Mouse (Mus musculus) forebrain, embryonic 15.5 days (tissue): ENCODE data around the gene Ptprm. TPM values are rescaled to one million over a fixed set of nuclear protein-coding genes. Genes with fewer than 3 reads are reported as not detected.

ENCODE experiments used
- ATAC-seq: fragments of 200-750 bp; cut with Nextera tagmentation; replicated peaks from 2 replicates; pipeline ENCODE4 v1.8.0; 2017; ENCODE audit warnings: mild to moderate bottlenecking, moderate TSS enrichment, moderate library complexity
- H3K27ac ChIP-seq: fragments of 300-500 bp; sonication (generic); replicated peaks from 2 replicates; pipeline ENCODE4 v1.5.1; 2015; ENCODE audit warnings: mild to moderate bottlenecking, inconsistent platforms
- H3K27me3 ChIP-seq: fragments of 300-500 bp; sonication (generic); 2 replicates; pipeline ENCODE4 v1.6.1; 2015; ENCODE audit warnings: inconsistent platforms
- H3K36me3 ChIP-seq: fragments of 300-500 bp; sonication (generic); 2 replicates; pipeline ENCODE4 v1.6.1; 2015; ENCODE audit warnings: mild to moderate bottlenecking, inconsistent platforms
- H3K4me1 ChIP-seq: fragments of 300-500 bp; sonication (generic); 2 replicates; pipeline ENCODE4 v1.6.1; 2015; ENCODE audit warnings: inconsistent platforms
- H3K4me2 ChIP-seq: fragments of 300-500 bp; sonication (generic); replicated peaks from 2 replicates; pipeline ENCODE4 v1.6.1; 2015; ENCODE audit warnings: mild to moderate bottlenecking, inconsistent platforms
- H3K4me3 ChIP-seq: fragments of 300-500 bp; sonication (generic); 2 replicates; pipeline ENCODE4 v1.5.1; 2015; ENCODE audit warnings: mild to moderate bottlenecking, inconsistent platforms
- H3K9ac ChIP-seq: fragments of 300-500 bp; sonication (generic); replicated peaks from 2 replicates; pipeline ENCODE4 v1.6.1; 2015; ENCODE audit warnings: mild to moderate bottlenecking, inconsistent platforms
- H3K9me3 ChIP-seq: fragments of 300-500 bp; sonication (generic); 2 replicates; pipeline ENCODE4 v1.6.1; 2016; ENCODE audit warnings: inconsistent platforms
- WGBS: fragments of 180-500 bp; shearing (Covaris S2); methylation state at CpG from one replicate; pipeline ENCODE4 v1.1.7; 2015; ENCODE audit warnings: mixed read lengths; 5-methylcytosine and 5-hydroxymethylcytosine counted together
- polyA plus RNA-seq: library from polyadenylated mRNA; unstranded; fragments of >200 nt; fragmentation: Nextera tagmentation; extraction: Ambion mirVana; gene quantifications from 2 replicates; pipeline ENCODE4 v1.2.1, GENCODE M21; 2015

Ptprm gene
- polyA plus RNA-seq, 1 experiment from 2014 or later, result 10.7 TPM

DNA sequence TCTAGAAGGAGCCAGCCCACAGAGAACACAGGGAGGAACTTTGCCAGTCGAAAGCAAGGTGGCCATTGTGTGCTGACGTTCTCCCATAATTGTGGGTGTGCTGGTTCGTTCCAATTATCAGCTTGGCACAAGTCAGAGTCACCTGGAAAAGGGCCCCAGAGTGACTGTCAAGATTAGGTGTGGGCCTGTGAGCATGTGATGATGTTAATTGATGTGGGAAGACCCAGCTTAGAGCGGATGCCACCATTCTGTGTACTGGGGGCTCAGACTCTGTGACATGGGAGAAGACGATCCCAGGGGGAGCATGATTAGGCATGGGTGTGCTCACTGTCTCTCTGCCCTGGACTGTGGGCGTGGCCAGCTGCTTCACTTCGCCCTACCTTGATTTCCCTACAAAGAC lies 604.3 kb downstream of the Ptprm start:
- no peak for ATAC-seq
- Histone ChIP-seq H3K4me3 (no peak overlapping the region), H3K4me2 (no peak overlapping the region), H3K9ac (no peak overlapping the region), H3K4me1 (no peaks in the 10 kb centered on the region), H3K9me3 (no peaks in the 10 kb centered on the region), H3K27ac (no peak overlapping the region), H3K36me3 (no peaks in the 10 kb centered on the region), H3K27me3 (no peaks in the 10 kb centered on the region)
- 80% methylated on average over 7 of the region's 7 CpGs for WGBS

DNA sequence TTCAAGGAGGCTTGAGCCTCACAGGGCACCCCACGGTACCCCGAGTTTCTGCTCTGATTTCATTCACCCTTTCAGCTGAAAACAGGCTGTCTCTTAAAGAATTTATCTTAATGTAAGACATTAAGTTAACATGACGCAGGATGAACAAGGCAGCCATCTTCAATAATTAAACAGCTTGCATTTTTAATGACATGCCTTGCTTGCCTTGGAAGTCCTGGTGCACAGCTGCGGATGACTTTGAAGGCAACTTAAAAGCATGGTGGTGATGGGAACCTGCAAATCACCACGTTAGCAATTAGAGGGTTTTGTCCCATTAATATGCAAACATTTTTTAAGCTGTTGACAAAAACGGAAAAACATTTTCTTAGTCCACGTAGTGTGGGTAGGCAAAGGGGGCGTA lies 607.8 kb downstream of the Ptprm start:
- 75% methylated on average over 8 of the region's 8 CpGs for WGBS
- ATAC-seq, result no peak

DNA sequence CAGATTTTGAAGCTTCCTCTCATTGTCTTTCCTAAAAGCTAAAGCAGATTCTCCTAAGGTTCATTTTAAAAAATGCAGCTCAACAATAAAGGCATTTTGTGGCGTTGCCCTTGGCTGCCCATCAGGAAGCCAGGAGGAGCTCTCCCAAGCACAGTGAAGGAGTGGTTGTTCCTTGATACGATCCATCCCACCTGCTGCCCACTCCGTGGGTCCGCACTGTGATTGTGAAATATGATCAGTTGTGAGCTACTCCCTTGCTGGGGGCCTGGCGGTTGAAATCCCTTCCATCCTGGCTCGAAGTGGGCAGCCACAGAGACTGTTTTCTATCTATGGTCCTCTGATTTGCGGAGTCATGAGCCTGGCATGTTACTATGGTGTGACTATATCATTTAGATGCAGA lies 610.9 kb downstream of the Ptprm start:
- Histone ChIP-seq H3K9me3 (no peaks in the 10 kb centered on the region), H3K27me3 (no peaks in the 10 kb centered on the region), H3K4me1 (no peaks in the 10 kb centered on the region), H3K36me3 (no peaks in the 10 kb centered on the region), H3K4me2 (no peak overlapping the region), H3K27ac (no peak overlapping the region), H3K4me3 (no peak overlapping the region), H3K9ac (no peak overlapping the region)
- 84% methylated on average over 7 of the region's 7 CpGs for WGBS
- ATAC-seq, result no peak

More for the DNA sequence above, 607.8 kb downstream of the Ptprm start:
- no peak overlapping the region for H3K9ac ChIP-seq
- H3K4me3 ChIP-seq, result no peak overlapping the region
- H3K4me1 ChIP-seq, result no peaks in the 10 kb centered on the region
- no peaks in the 10 kb centered on the region for H3K27me3 ChIP-seq
- no peaks in the 10 kb centered on the region for H3K36me3 ChIP-seq
- no peaks in the 10 kb centered on the region for H3K9me3 ChIP-seq
- H3K4me2 ChIP-seq, result no peak overlapping the region
- no peak overlapping the region for H3K27ac ChIP-seq

DNA sequence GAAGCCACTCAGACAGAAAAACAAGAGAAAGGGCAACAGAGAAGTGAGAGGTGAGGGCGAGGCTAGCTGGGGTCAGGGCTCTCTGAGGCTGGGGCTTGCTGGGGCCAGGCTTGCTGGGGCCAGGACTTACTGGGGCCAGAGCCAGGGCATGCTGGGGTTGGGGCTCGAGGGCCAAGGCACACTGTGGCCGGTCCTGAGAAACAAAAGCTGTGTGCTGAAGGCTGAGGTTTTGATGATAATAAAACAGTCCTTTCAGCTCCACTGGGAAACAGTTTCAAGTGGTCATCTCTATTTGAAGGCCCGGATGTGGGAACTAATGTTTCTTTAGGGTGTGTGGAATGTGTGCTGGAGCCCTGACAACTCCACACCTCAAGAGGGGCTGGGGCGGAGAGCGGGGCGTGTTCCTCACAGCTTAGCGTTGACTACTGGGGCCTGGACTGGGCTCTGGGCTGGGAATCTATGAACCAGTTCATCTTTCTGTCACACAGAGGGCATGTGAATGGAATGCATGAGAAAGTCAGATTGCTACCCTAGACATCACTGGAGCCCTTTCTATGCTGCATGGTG lies 615.4 kb downstream of the Ptprm start:
- WGBS, result 65% methylated on average over 8 of the region's 8 CpGs
- H3K27ac ChIP-seq, result no peak overlapping the region
- H3K4me2 ChIP-seq, result no peak overlapping the region
- H3K9ac ChIP-seq, result no peak overlapping the region
- no peaks in the 10 kb centered on the region for H3K4me1 ChIP-seq
- no peaks in the 10 kb centered on the region for H3K9me3 ChIP-seq
- ATAC-seq, result no peak
- no peak overlapping the region for H3K4me3 ChIP-seq
- no peaks in the 10 kb centered on the region for H3K36me3 ChIP-seq
- H3K27me3 ChIP-seq, result no peaks in the 10 kb centered on the region

DNA sequence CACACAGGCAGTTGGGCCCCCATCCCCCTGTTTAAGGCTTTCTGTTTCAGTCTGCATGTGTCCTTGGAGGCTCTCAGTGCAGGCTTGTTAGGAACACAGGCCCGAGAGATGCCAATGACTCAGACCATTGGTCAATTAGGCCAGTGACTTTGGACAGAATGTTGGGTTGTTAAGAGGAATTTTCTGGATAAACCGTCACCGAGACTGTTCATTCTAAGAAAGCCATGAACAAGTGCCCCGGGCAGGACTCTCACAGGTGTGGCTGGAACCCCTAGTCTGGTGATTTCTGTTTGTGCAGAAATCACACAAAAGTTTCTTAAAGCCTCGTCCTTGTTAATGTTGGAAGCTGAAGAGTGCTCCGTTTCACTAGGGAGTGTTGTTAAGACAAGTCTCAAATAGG lies 615.9 kb downstream of the Ptprm start:
- Histone ChIP-seq H3K36me3 (no peaks in the 10 kb centered on the region), H3K27me3 (no peaks in the 10 kb centered on the region), H3K27ac (no peak overlapping the region), H3K9me3 (no peaks in the 10 kb centered on the region), H3K4me1 (no peaks in the 10 kb centered on the region), H3K4me2 (no peak overlapping the region), H3K9ac (no peak overlapping the region), H3K4me3 (no peak overlapping the region)
- no peak for ATAC-seq
- WGBS, result 75% methylated on average over 6 of the region's 6 CpGs

DNA sequence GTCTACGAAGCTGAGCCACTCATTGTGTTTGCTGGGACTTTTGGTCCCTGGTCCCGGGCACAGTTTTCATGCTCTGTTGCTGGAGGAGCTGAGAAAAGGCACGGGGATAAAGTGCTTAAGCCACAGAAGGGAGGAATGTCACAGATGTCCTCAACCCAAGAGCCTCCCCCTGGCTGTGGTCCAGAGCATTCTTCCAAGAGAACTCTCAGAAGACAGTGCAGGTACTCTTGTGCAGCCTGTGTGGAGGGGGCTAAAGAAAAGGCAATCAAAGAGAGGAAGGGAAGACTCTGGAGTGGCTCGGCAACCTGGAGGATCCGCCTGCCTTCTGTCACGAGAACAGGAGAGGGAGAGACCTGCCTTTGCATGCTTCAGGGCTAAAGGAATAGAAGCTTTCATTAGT lies 617.8 kb downstream of the Ptprm start:
- no peaks in the 10 kb centered on the region for H3K4me1 ChIP-seq
- no peaks in the 10 kb centered on the region for H3K9me3 ChIP-seq
- H3K27me3 ChIP-seq, result no peaks in the 10 kb centered on the region
- no peak overlapping the region for H3K27ac ChIP-seq
- no peak for ATAC-seq
- no peak overlapping the region for H3K4me2 ChIP-seq
- WGBS, result 49% methylated on average over 6 of the region's 6 CpGs
- no peaks in the 10 kb centered on the region for H3K36me3 ChIP-seq
- no peak overlapping the region for H3K4me3 ChIP-seq
- H3K9ac ChIP-seq, result no peak overlapping the region

DNA sequence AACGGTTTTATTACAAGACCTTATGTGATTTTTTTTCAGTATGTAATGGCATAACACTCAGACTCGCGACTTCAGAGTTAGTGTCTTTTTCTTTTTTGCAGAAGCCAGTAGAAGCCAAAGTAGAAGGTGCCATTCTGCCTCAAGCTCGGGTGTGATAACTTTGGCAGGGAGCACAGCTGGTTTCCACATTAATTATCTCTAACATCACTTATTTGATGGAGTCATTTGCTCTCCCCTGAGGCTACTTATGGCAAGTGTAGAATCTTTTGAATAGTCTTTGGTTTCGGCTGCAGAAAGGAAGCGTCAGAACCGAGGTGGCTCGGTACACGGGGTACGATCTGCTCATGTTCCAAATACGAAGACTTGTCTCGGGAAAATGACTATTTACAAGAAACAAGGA lies 620.7 kb downstream of the Ptprm start:
- no peaks in the 10 kb centered on the region for H3K27me3 ChIP-seq
- H3K27ac ChIP-seq, result no peak overlapping the region
- no peak overlapping the region for H3K4me3 ChIP-seq
- H3K9me3 ChIP-seq, result no peaks in the 10 kb centered on the region
- no peak overlapping the region for H3K4me2 ChIP-seq
- H3K36me3 ChIP-seq, result no peaks in the 10 kb centered on the region
- H3K9ac ChIP-seq, result no peak overlapping the region
- no peak for ATAC-seq
- no peaks in the 10 kb centered on the region for H3K4me1 ChIP-seq
- WGBS, result 67% methylated on average over 12 of the region's 12 CpGs

DNA sequence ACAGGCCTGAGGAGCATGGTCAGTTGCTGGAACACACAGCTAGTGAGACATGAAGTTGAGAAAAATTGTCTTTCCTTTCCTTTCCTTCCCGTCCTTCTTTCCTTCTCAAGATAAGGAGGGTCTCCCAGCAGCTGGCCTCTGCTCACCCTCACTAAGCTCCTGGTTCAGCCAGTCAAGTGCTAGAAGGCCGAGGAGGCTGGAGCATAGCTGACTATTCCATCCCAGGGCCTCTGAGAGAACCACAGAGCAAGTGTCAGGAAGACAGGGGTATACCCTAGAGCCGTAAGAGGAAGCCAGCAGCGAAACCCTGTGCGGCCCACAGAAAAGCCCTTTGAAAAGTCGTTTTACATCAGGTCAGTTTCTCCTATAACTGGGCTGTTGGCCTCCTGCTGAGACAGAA lies 624.3 kb downstream of the Ptprm start:
- Histone ChIP-seq H3K4me3 (no peak overlapping the region), H3K4me2 (no peak overlapping the region), H3K9ac (no peak overlapping the region), H3K27ac (no peak overlapping the region), H3K27me3 (no peaks in the 10 kb centered on the region), H3K36me3 (no peaks in the 10 kb centered on the region), H3K9me3 (no peaks in the 10 kb centered on the region), H3K4me1 (no peaks in the 10 kb centered on the region)
- WGBS, result 67% methylated on average over 6 of the region's 6 CpGs
- ATAC-seq, result no peak

DNA sequence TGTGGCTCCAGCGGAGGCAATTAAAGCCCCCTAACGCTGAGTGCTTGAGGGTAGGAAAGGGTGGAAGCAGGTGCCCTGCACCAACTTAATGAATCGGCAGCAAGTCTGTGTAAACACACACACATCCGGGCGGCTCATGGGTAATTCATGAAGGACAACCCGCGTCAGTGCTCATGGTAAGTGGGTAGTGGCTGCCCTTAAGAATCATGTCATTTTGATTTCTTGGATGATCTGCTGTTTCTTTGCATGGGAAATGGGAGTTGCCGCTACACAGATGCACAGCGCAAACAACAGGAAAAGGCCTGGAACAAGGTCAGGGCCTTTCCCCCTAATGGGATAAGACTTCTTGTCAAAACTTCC lies 633.3 kb downstream of the Ptprm start:
- H3K27me3 ChIP-seq, result no peaks in the 10 kb centered on the region
- H3K27ac ChIP-seq, result no peak overlapping the region
- no peaks in the 10 kb centered on the region for H3K9me3 ChIP-seq
- H3K4me1 ChIP-seq, result peaks cover 5% of the 10 kb centered on the region
- H3K4me2 ChIP-seq, result no peak overlapping the region
- ATAC-seq, result no peak
- no peaks in the 10 kb centered on the region for H3K36me3 ChIP-seq
- WGBS, result 53% methylated on average over 9 of the region's 9 CpGs
- no peak overlapping the region for H3K4me3 ChIP-seq
- H3K9ac ChIP-seq, result no peak overlapping the region

DNA sequence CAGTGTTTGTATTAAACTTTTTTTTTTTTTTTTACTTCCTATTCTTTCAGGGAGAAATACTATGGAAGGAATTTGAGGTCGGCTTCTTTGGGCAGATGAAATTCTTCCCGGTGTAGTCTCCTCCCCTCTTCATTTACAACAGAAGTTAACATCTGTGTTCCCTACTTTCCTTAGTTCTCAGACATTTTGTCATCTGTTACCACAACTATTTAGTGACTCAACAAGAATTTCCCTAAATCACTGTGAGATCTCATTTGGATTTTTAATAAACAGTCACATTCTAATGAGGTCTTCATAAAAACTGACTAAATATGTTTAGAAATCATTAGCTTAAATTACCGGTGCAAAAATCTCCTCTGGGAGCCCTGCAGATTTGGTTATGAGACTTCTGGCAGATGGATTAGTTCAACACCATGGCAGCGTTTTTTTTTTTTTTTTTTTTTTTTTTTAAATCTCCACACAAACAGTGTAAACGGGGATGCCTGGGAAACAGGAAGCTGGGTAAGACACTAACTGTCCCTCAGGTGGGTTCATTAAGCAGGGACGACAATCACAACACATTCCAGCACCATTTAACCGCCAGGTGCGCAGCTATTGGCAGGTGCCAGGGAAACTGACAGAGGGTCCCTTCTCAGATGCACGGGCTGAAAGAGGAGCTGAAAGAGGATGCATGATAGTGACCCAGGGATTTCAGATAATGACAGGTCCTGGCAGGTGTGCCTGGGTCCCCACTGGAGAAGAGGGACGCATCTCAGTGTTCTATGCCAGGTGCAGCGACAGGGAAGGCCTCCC lies 633.9 kb downstream of the Ptprm start:
- Histone ChIP-seq H3K4me1 (peaks cover 5% of the 10 kb centered on the region), H3K36me3 (no peaks in the 10 kb centered on the region), H3K27ac (no peak overlapping the region), H3K4me2 (no peak overlapping the region), H3K9ac (no peak overlapping the region), H3K4me3 (no peak overlapping the region), H3K27me3 (no peaks in the 10 kb centered on the region), H3K9me3 (no peaks in the 10 kb centered on the region)
- 44% methylated on average over 11 of the region's 11 CpGs for WGBS
- no peak for ATAC-seq

DNA sequence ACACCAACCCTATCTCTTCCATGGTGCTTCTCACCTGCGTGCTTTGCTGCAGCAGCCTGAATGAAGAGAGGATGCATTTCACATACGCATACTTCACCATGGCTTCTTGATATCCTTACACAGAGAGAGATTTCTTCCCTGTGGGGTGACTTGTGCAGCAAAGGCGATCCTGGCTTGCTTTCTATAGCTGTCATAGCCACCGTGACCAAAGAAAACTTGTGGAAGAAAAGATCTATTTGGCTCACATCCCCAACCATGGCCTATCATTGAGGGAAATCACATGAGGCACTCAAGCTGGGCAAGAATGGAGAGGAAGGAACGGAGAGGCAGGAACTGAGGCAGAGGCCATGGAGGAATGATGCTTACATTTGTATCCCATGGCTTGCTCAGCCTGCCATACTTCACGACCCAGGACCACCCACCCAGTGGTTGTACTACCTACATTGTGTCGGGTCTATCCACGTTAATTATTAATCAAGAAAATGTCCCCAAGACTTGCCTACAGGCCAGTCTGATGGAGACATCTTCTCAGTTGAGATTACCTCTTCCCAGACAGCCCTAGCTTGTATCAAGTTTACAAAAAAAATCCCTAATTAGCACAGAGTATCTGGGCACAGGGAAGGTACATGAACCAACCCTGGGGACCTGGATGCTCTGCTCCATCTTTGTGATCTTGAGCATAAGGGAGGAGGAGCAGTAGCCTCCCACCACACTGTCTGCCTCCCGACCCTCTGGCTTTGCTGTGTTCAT lies 641.6 kb downstream of the Ptprm start:
- Histone ChIP-seq H3K36me3 (no peaks in the 10 kb centered on the region), H3K27ac (no peak overlapping the region), H3K4me1 (no peaks in the 10 kb centered on the region), H3K9ac (no peak overlapping the region), H3K9me3 (no peaks in the 10 kb centered on the region), H3K4me2 (no peak overlapping the region), H3K27me3 (no peaks in the 10 kb centered on the region), H3K4me3 (no peak overlapping the region)
- no peak for ATAC-seq
- WGBS, result 91% methylated on average over 9 of the region's 9 CpGs

DNA sequence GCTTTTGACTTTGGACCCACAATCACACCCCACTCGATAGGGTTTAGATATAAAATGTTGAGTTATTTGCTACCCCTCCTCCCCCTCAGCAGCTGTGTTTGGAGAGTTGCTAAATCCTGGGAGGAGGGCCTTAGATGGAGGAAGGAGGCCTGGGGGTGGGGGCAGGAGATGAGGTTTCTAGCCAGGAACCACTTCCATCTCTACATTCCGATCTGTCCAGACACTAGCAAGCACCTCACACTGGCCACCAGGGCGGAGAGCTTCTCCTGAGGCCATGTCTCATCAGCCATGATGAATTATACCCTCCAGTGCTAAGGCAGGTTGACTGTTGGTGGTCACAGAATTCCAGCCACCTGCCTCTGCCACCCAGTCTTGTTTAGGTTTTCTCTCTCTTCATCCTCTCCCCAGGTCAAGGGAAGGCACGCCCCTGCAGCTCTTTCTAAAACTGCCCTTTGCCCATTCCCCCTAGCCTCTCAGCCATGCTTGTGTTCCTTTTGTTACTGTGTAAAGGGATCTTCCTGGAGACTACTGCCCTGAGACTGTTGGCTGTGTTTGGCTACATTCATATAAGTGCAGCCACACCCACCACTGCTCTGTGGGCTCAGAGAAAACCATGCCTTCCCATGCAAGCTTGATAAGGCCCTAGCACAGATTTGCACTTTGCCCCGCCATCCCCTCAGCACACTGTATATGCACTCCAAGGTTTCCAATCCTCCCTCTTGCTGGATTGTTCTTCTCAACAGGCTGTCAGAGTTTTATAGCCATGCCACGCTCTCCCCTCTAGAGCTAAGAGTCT lies 642.8 kb downstream of the Ptprm start:
- H3K9ac ChIP-seq, result no peak overlapping the region
- H3K4me3 ChIP-seq, result no peak overlapping the region
- H3K4me2 ChIP-seq, result no peak overlapping the region
- H3K27me3 ChIP-seq, result no peaks in the 10 kb centered on the region
- H3K27ac ChIP-seq, result no peak overlapping the region
- no peak for ATAC-seq
- H3K4me1 ChIP-seq, result no peaks in the 10 kb centered on the region
- no peaks in the 10 kb centered on the region for H3K9me3 ChIP-seq
- 74% methylated on average over 6 of the region's 6 CpGs for WGBS
- no peaks in the 10 kb centered on the region for H3K36me3 ChIP-seq
